Mouse (Mus musculus): Measurements from ENCODE around the gene Adh5. TPM values are rescaled to one million over a fixed set of nuclear protein-coding genes. Genes with fewer than 3 reads are reported as not detected.

Gene Adh5
- 1.8 and 11.1 TPM in 2 replicates for polyA plus RNA-seq (2012; ENCODE audit: low replicate concordance)

DNA sequence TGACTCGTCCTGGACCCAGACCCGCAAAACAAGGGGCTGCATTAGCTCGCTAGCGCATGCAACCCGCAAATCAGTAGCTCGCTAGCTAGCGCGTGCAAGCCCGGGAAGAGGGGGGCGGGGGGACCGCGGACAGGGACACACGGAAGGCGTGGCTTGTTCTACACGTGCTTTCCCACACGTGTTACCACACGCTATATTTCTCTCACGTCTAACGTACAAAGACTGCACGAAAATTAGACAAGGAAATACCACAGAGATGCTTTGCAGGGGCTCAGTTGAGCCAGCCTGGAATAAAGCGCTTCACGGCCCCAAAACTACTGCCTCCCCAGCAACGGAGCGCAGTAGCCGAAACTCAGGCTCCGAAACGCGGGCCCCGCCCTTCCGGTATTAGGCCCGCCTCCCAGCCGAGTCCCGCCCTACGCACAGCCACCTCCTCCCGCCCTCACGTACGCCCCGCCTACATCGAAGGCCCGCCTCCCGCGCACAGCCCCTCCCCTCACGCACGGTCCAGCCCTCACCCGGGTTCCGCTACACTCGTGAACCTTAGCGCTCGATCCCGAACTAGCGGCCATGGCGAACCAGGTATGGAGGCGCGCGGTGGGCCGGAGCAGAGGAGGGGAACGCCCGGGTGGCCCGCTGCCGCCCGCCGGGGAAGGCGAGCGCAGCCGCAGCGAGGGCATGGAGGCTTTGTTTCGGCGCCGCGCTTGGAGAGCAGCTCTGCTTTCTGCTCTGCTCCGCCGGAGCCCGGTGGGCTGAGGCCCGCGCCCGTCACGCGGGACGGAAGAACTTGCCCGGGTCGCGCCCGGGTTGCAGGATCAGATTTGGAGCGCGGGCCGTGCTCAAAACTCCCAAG is at the start of gene Adh5:
Gene Adh5 (plus strand): TSS at position 482 of the 853 bp plus-strand sequence.

DNA sequence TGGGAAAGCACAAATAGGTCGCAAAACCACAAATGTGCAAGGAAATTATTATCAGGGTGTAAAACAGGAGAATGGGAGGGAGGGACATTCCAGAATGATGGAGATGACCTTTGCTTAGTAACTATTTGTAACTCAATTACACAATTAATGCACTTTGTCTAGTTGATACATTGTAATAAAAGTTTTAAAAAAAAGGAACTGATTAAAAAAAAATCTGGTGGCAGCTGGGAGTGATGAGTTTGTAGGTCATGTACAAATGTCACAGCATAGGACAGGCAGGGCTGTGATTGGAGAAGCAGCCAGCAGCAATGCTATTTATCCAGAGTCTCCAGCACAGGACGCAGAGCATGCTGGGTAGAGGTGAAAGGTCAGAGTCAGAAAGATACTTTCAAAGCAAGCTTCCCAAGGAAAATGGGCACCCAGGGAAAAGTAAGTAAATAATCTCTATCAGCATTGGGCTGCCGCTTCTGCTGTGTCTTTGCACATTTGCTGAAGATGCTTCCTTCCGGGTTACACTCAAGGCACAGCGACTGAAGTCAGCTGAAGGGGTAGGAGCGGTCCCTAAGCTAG is 27.7 kb upstream of the Adh5 start, which contains the start of gene Adh4:
Gene Adh4 (plus strand): TSS at position 346 of the 570 bp plus-strand sequence.

DNA sequence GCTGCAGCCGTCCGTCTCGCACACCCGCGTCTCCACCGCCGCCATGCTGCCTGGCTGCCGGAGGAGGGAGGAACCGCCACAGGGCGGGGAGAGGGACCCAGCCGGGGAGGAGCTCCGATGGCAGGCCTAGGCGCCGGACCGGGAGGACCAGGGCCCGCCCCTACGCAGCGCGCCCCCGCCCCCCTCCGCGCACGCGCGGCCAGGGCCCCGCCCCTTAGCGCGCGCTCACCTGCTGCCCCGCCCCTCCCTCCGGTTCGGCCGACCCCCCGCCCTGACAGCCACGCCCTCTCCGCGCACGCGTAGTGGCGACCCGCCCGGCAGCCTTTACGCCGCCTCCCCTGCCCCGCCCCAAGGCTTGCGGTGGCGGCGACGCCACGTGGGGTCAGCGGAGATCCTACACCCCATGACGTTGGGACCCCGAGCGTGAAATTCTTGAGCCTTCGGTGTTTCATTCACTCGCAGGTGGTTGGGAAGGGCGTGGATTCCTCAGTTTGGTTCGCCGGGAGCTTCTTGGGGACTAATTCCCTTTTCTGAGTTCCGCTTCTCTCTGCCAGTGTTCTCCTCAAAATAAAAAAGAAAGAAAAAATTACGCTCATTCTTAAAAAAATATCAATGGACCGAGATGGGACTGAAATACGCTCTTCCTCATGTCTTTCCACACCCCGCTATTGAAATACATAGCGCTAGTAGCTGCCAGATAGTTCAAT is 46.6 kb downstream of the Adh5 start, which contains the start of gene Metap1:
Gene Metap1 (minus strand): TSS at position 189 of the 707 bp plus-strand sequence.

Other genes starting within 250 kb of the Adh5 start
- gene 4930579F01Rik, start 249.3 kb upstream of the Adh5 start, polyA plus RNA-seq (2012; ENCODE audit: low replicate concordance): not detected in 2 replicates
- not detected in 2 replicates for gene Adh7, start 225.3 kb upstream of the Adh5 start, polyA plus RNA-seq (2012; ENCODE audit: low replicate concordance)
- gene Adh1, start 182.1 kb upstream of the Adh5 start, polyA plus RNA-seq (2012; ENCODE audit: low replicate concordance): not detected in 2 replicates
- not detected in 2 replicates for gene Adh6a, start 129.8 kb upstream of the Adh5 start, polyA plus RNA-seq (2012; ENCODE audit: low replicate concordance)
- gene Adh6b, start 101.3 kb upstream of the Adh5 start, polyA plus RNA-seq (2012; ENCODE audit: low replicate concordance): not detected in 2 replicates
- gene Adh4, start 27.6 kb upstream of the Adh5 start, polyA plus RNA-seq (2012; ENCODE audit: low replicate concordance): not detected in 2 replicates
- 11.5 and 19.4 TPM in 2 replicates for gene Metap1, start 46.4 kb downstream of the Adh5 start, polyA plus RNA-seq (2012; ENCODE audit: low replicate concordance)
- 1.4 and 8.2 TPM in 2 replicates for gene Eif4e, start 83.1 kb downstream of the Adh5 start, polyA plus RNA-seq (2012; ENCODE audit: low replicate concordance)